Mouse (Mus musculus): Measurements from ENCODE around the gene Plcxd3.

The Plcxd3 gene

DNA sequence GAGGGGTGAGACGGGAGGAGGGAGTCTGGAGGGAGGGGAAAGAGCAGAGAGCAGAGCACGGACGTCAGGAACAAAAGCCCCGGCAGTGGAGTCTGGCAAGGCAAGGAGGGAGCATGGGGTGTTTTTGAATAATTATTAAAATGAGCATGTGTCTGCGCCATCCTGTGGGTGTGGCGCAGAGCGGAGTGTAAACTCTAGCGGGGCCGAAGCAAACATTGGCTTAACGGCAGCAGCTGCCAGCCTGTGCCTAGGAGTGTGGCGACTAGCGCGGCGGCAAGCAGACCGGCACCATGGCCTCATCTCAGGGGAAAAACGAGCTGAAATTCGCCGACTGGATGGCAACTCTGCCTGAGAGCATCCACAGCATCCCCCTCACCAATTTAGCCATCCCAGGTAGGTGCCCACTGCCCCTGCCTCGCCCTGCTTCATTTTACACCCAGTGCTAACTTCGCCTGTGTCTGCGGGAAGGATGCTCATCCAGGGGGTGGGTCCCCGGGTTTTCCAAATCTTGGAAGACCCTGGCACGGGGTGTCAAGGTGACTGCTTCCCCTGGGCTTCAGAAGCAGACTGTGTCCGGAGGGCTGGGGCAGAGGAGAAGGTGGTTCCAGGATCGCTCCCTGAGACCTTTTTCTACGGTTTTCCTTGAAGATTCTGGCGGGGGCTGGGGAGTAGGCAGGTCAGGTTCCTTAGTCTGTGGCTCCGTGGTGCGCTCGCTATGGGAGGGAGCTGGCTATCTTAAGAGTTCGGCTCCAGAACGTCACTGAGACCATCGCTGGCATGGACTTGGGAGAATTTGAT, at the start of gene Plcxd3:
Gene Plcxd3 (plus strand): TSS at position 69 of the 798 bp plus-strand sequence.
- peak; percentile 27 to 65 for DNase-seq (ENCODE audit: inconsistent age in 2 of 2, low spot score in 1 of 2)

GRCm38 (mm10) chr15:4331867-4332266, 43.4 kb upstream of the Plcxd3 start:
- DNase-seq (ENCODE audit: inconsistent age in 2 of 2, low spot score in 1 of 2) = no peak

- no peak for DNase-seq (ENCODE audit: inconsistent age in 2 of 2, low spot score in 1 of 2)
These were observed 33.7 kb upstream of the Plcxd3 start for GRCm38 (mm10) chr15:4341620-4342019.

- peak in 1 of 2 experiments; percentile 21 for DNase-seq (ENCODE audit: inconsistent age in 2 of 2, low spot score in 1 of 2)
These were observed 26.3 kb upstream of the Plcxd3 start for GRCm38 (mm10) chr15:4348816-4349553.

GRCm38 (mm10) chr15:4356397-4356796, 18.9 kb upstream of the Plcxd3 start:
- DNase-seq (ENCODE audit: inconsistent age in 2 of 2, low spot score in 1 of 2) = peak; percentile 9 to 31

DNA sequence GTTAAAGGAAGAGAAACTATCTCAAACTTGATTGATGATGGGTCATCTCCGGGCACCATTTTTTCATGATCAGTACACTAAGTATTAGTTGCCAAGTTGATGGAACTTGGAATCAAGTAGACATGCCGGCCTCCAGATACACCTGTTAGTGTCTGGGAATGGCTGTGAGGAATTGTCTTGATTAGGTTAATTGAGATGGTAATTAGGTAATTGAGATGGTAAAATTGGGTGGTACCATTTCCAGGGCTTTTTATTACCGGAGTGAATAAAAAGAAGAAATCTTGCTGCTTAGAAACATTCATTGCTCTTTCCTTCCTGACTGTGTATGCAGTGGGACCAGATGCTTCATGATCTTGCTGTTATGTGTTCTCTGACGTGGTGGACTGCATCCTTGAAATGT, 17.6 kb upstream of the Plcxd3 start:
- no peak for DNase-seq (ENCODE audit: inconsistent age in 2 of 2, low spot score in 1 of 2)

GRCm38 (mm10) chr15:4367801-4368200, 7.5 kb upstream of the Plcxd3 start:
- no peak for DNase-seq (ENCODE audit: inconsistent age in 2 of 2, low spot score in 1 of 2)

GRCm38 (mm10) chr15:4374453-4374990, 769 bp upstream of the Plcxd3 start:
- no peak for DNase-seq (ENCODE audit: inconsistent age in 2 of 2, low spot score in 1 of 2)

- no peak for DNase-seq (ENCODE audit: inconsistent age in 2 of 2, low spot score in 1 of 2)
These were observed 264 bp upstream of the Plcxd3 start for GRCm38 (mm10) chr15:4375031-4375422.

GRCm38 (mm10) chr15:4376221-4376631, 935 bp downstream of the Plcxd3 start:
- no peak for DNase-seq (ENCODE audit: inconsistent age in 2 of 2, low spot score in 1 of 2)

GRCm38 (mm10) chr15:4378766-4379165, 3.5 kb downstream of the Plcxd3 start:
- DNase-seq (ENCODE audit: inconsistent age in 2 of 2, low spot score in 1 of 2) = no peak

GRCm38 (mm10) chr15:4387774-4388173, 12.5 kb downstream of the Plcxd3 start:
- no peak for DNase-seq (ENCODE audit: inconsistent age in 2 of 2, low spot score in 1 of 2)

- no peak for DNase-seq (ENCODE audit: inconsistent age in 2 of 2, low spot score in 1 of 2)
These were observed 24.8 kb downstream of the Plcxd3 start for GRCm38 (mm10) chr15:4400096-4400495.

- no peak for DNase-seq (ENCODE audit: inconsistent age in 2 of 2, low spot score in 1 of 2)
These were observed 36.0 kb downstream of the Plcxd3 start for GRCm38 (mm10) chr15:4411333-4411732.

- no peak for DNase-seq (ENCODE audit: inconsistent age in 2 of 2, low spot score in 1 of 2)
These were observed 64.8 kb downstream of the Plcxd3 start for GRCm38 (mm10) chr15:4440081-4440480.

DNA sequence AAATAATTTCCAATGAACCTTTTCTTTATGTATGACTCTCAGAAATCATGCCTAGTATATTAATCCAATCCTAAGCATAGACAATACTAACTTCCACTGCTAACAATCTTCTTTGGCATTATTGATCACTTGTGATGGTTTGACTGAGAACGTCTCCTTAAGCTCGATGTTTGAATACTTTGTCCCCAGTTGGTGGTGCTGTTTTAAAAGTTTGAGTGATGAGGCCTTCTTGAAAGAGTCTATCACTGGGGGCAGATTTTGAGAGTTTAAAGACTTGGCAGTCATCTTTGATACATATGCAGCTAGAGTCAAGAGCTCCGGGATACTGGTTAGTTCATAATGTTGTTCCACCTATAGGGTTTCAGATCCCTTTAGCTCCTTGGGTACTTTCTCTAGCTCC, 120.9 kb downstream of the Plcxd3 start:
- DNase-seq (ENCODE audit: inconsistent age in 2 of 2, low spot score in 1 of 2) = peak in 1 of 2 experiments; percentile 42

- no peak for DNase-seq (ENCODE audit: inconsistent age in 2 of 2, low spot score in 1 of 2)
These were observed 121.7 kb downstream of the Plcxd3 start for GRCm38 (mm10) chr15:4496984-4497383.

- DNase-seq (ENCODE audit: inconsistent age in 2 of 2, low spot score in 1 of 2) = no peak
These were observed 122.7 kb downstream of the Plcxd3 start for GRCm38 (mm10) chr15:4498036-4498435.

DNA sequence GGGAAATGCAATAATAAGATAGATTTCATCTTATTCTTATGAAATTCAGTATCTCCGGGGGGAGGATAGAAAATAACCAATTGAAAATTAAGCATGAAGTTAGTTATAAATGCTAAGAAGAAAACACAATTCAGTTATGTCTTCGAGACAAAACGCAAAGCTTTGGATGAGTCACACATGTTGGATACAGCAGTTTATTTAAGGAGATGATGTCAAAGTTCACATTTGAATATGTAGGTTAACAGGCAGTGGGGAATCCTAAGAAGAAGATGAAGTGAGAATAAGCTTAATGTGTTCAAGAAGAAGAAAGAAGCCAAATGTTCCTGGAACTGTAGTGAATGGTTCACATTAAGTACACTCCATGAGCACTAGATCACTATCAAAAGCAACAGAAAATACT, 128.1 kb downstream of the Plcxd3 start:
- DNase-seq (ENCODE audit: inconsistent age in 2 of 2, low spot score in 1 of 2) = no peak

- peak; percentile 6 to 64 for DNase-seq (ENCODE audit: inconsistent age in 2 of 2, low spot score in 1 of 2)
These were observed 128.5 kb downstream of the Plcxd3 start for GRCm38 (mm10) chr15:4503826-4504225.

- DNase-seq (ENCODE audit: inconsistent age in 2 of 2, low spot score in 1 of 2) = no peak
These were observed 139.4 kb downstream of the Plcxd3 start for GRCm38 (mm10) chr15:4514724-4515123.

DNA sequence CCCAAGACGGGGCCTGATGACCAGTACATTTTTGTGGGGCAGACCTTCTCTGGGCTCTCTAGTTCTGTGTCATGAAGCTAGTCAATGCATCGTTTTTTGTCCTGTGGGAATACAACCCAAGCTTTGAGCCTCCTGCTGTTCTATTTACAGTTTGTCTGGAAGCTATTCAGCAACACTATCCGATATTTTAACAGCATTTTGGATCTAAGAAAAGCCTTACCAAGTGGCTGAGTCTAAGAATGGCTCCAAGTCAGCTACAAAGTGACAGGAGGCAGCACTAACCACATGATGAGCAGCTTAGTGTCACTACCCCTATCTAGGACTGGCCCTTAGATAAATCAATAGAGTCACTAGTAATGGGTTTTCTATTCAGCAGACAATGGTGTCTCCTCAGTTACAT, 149.3 kb downstream of the Plcxd3 start:
- no peak for DNase-seq (ENCODE audit: inconsistent age in 2 of 2, low spot score in 1 of 2)
